ENCODE assay signal across 12 mouse cellular contexts in genomic region chr4:95185113-95185915, GRCm38 (mm10).
A peak's percentile ranks its signal among the peaks of the same experiment; 100 is the strongest.
DNase-seq lines count a peak whose midpoint lies in the region; ATAC-seq and TF ChIP-seq lines count a peak whose summit lies in the region.
"Had no signal": no experiment of that assay in that cellular context is flagged by ENCODE, and none has a peak within 500 bp of the region (broad histone marks: within the 10 kb centered on the region; RNA-seq: fewer than 3 reads in every experiment).

No protein-coding gene starts in this region.

- H3K36me3 ChIP-seq in embryonic facial prominence, embryonic 13.5 days, result no peaks in the 10 kb centered on the region
- H3K36me3 ChIP-seq in forebrain, postnatal 0 days (ENCODE audit: insufficient read depth), result no peaks in the 10 kb centered on the region
- H3K36me3 ChIP-seq in midbrain, embryonic 14.5 days (ENCODE audit: control insufficient read depth, insufficient read depth, low read length), result no peaks in the 10 kb centered on the region
- H3K36me3 ChIP-seq: heart, embryonic 13.5 days had no signal

- H3K9ac ChIP-seq in embryonic facial prominence, embryonic 13.5 days, result no peak overlapping the region
- no peak overlapping the region for H3K9ac ChIP-seq in forebrain, postnatal 0 days
- no peak overlapping the region for H3K9ac ChIP-seq in midbrain, embryonic 14.5 days (replicated peaks; ENCODE audit: low read length)
- H3K9ac ChIP-seq: heart, embryonic 13.5 days had no signal

- DNase-seq in NIH3T3 (ENCODE audit: low read depth), result peak; percentile 54
- peak; percentile 65 for DNase-seq in forebrain, postnatal 0 days
- peak; percentile 60 for DNase-seq in midbrain, embryonic 14.5 days
- no peak for DNase-seq in kidney, postnatal 14 days
- no peak for DNase-seq in right cerebral cortex, postnatal 10 days (ENCODE audit: low spot score in 2 of 2)
- DNase-seq in thymus, postnatal 10 days (ENCODE audit: low spot score in 2 of 2), result no peak
- DNase-seq: adrenal gland, adult 8-10 months; gastrocnemius, postnatal 36 days; kidney, adult 9 months; thymus, postnatal 4 days had no signal

- H3K27ac ChIP-seq in embryonic facial prominence, embryonic 13.5 days, result no peak overlapping the region
- no peak overlapping the region for H3K27ac ChIP-seq in forebrain, postnatal 0 days (ENCODE audit: low read depth, low read length)
- no peak overlapping the region for H3K27ac ChIP-seq in midbrain, embryonic 14.5 days (replicated peaks; ENCODE audit: low read depth, low read length)
- H3K27ac ChIP-seq: heart, embryonic 13.5 days had no signal

- ATAC-seq in embryonic facial prominence, embryonic 13.5 days (ENCODE audit: insufficient number of reproducible peaks, insufficient read depth, low FRiP score, low TSS enrichment, low read depth), result peak; percentile 56
- peak; percentile 83 for ATAC-seq in forebrain, postnatal 0 days
- peak; percentile 49 for ATAC-seq in midbrain, embryonic 14.5 days (ENCODE audit: low FRiP score, low TSS enrichment)

- no peak for TF ChIP-seq CTCF in forebrain, postnatal 0 days (IDR thresholded peaks at IDR 0.05; ENCODE audit: low read depth)

- no peaks in the 10 kb centered on the region for H3K27me3 ChIP-seq in embryonic facial prominence, embryonic 13.5 days
- no peaks in the 10 kb centered on the region for H3K27me3 ChIP-seq in forebrain, postnatal 0 days (ENCODE audit: insufficient read depth, low read length)
- H3K27me3 ChIP-seq in midbrain, embryonic 14.5 days (ENCODE audit: control insufficient read depth, insufficient read depth, low read length), result no peaks in the 10 kb centered on the region
- H3K27me3 ChIP-seq: heart, embryonic 13.5 days had no signal

- peaks cover 11% of the 10 kb centered on the region for H3K4me1 ChIP-seq in embryonic facial prominence, embryonic 13.5 days
- H3K4me1 ChIP-seq in forebrain, postnatal 0 days (ENCODE audit: insufficient read depth), result peaks cover 4% of the 10 kb centered on the region; the same call in 1 of the 2 replicates
- H3K4me1 ChIP-seq in midbrain, embryonic 14.5 days (ENCODE audit: control insufficient read depth, insufficient read depth, low read length), result peaks cover 5% of the 10 kb centered on the region; the same call in 1 of the 2 replicates
- H3K4me1 ChIP-seq: heart, embryonic 13.5 days had no signal

- 45% methylated on average over 14 of the region's 14 CpGs for WGBS in embryonic facial prominence, embryonic 13.5 days
- 13% methylated on average over 14 of the region's 14 CpGs for WGBS in forebrain, postnatal 0 days
- WGBS in midbrain, embryonic 14.5 days, result 27% methylated on average over 14 of the region's 14 CpGs

- H3K4me3 ChIP-seq in embryonic facial prominence, embryonic 13.5 days, result no peak overlapping the region
- no peak overlapping the region for H3K4me3 ChIP-seq in forebrain, postnatal 0 days (ENCODE audit: low read depth, low read length)
- no peak overlapping the region for H3K4me3 ChIP-seq in midbrain, embryonic 14.5 days (replicated peaks; ENCODE audit: low read depth, low read length)
- H3K4me3 ChIP-seq: heart, embryonic 13.5 days had no signal

- no peaks in the 10 kb centered on the region for H3K9me3 ChIP-seq in embryonic facial prominence, embryonic 13.5 days
- H3K9me3 ChIP-seq in forebrain, postnatal 0 days (ENCODE audit: low read length), result no peaks in the 10 kb centered on the region
- no peaks in the 10 kb centered on the region for H3K9me3 ChIP-seq in midbrain, embryonic 14.5 days (ENCODE audit: control insufficient read depth, low read length)
- H3K9me3 ChIP-seq: heart, embryonic 13.5 days had no signal

- H3K4me2 ChIP-seq in embryonic facial prominence, embryonic 13.5 days, result no peak overlapping the region
- no peak overlapping the region for H3K4me2 ChIP-seq in forebrain, postnatal 0 days (ENCODE audit: low read depth)
- no peak overlapping the region for H3K4me2 ChIP-seq in midbrain, embryonic 14.5 days (ENCODE audit: low read length)
- H3K4me2 ChIP-seq: heart, embryonic 13.5 days had no signal

Comparison
In these comparisons a context has a peak if more than half of its experiments do, and no peak if none do; other contexts are left out.
1. DNase-seq: peak in NIH3T3 (single experiment), forebrain, postnatal 0 days (single experiment) and midbrain, embryonic 14.5 days (single experiment); none in kidney, postnatal 14 days (single experiment), right cerebral cortex, postnatal 10 days (0 of 2) and thymus, postnatal 10 days (0 of 2).
2. Peak in every context shown above with its lines, with median percentiles within 50 percentile points of each other: ATAC-seq.